Mouse (Mus musculus) v-Abl transformed pro-B cells (cell line): Measurements from ENCODE around the gene Dhx58.

Source experiments
- in situ Hi-C, 2 experiments: fragments of 400-800 bp; cut with MboI; formaldehyde crosslinking; loops; one replicate each; pipeline ENCODE4 v1.15.1; 2025; ENCODE audit not compliant: unreplicated experiment in 2 of 2

Gene Dhx58

DNA sequence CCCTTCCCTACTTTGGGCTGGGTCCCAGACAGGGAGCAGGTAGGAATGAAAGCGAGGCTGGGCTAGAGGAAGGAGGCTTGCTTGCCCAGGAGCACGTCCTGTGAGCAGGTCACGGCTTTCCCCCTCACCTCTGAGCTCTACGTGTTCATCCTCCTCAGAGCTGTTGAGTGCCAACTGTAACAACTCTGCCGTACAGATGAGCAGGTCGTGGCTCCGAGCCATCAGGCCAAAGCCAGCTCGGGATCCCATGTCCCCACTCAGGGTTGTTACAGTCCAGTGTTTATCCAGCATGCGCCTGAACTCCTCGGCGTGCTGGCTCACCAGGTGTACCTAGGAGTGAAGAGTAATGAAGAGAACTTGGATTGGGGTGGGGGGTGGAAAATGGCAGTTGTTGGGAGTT is 705 bp downstream of the Dhx58 start:
- in situ Hi-C loops: no loop called here

DNA sequence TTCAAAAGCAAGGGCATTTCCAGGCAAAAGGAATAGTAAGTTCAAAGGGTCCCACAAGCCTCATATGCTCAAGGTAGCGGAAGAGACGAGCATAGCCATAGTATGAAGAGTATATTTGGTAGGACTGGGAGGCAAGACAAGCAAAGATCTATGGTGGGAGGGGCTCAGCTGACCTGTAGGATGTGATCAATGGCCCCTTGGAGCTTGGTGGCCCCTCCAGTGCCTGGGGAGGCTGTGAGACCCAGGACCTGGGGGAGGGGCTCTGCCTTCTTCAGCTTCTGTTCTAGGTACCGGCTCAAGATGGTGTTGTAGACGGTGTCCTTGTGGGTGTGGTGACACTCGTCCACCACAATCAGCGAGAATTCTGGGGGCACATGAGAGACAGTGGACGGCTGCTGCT is 1.2 kb downstream of the Dhx58 start:
- in situ Hi-C loops: no loop called here

DNA sequence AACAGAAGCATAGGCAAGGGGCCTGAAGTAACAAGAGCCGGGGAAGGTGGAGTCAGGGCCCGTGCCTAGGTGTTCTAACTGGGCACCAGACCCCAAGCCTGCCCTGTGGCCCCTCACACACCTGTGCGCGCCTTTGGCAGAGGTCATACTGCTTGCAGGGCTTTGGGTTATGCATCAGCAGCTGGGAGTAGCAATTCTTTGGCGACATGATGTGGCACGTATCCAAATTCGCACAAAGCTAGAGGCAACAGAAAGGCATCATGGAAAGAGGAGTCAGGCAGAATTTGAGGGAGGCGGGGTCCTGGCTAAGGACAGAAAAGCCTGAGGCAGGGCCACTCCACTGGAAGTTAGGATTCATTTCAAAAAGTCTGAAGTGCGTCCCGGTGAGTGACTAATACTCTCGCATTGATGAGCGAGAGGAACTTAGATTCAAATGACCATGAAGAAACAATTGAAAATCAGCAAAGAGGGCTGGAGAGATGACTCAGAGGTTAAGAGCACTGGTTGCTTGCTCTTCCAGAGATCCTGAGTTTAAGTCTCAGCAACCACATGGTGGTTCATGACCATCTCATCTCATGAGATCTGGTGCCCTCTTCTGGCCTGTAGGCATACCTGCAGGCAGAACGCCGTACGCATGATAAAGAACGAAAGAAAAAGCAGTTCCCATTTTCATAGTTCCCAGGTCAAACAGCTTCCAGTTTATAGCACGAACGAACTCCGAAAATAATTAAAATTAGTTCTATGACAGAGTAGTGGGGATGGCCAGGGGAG is 1.8 kb downstream of the Dhx58 start:
- in situ Hi-C loops: no loop called here

GRCm38 (mm10) chr11:100701301-100701700 is 2.8 kb downstream of the Dhx58 start:
- in situ Hi-C loops: no loop called here

DNA sequence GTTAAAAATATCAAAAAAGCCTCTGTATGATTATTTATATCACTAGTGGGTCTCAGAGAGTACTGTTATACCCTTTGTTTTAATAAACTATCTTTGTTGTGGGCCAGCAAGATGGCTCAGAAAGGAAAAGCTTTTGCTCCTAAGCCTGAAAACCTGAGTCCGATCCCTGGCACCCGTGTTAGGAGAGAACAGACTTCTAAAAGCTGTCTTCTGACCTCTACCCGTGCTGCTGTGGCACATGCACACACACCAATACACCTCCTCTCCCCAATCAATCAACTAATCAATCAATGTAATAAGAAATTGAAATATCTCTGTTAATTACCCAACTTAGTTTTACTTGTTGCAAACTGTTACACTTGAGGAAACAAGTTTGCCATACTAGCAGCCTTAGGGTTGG is 3.4 kb downstream of the Dhx58 start:
- in situ Hi-C loops: no loop called here

DNA sequence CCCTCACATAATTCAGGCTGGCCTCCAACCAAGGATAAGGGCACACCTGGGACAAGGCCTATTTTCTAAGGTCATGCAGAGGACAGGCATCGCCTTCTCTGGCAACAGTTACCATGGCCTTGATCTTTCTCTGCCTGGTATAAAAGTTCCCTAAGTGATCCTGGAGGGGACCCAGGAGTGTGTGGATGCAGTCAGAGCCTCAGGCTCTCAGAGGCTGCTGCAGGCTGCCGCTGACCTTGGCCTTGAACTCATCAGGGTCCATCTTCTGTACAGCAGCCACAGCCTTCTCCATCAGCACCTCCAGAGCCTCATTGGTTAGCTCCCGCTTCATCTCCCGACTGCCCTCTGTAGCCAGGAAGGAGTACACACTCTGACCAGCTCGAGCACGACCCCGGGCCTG is 6.2 kb downstream of the Dhx58 start:
- in situ Hi-C loops: loop anchor here (5.0 kb wide), 5 partner anchors 76 to 276 kb away; partner anchors contain the start of gene Dnajc7 (in 1 of the 2)

DNA sequence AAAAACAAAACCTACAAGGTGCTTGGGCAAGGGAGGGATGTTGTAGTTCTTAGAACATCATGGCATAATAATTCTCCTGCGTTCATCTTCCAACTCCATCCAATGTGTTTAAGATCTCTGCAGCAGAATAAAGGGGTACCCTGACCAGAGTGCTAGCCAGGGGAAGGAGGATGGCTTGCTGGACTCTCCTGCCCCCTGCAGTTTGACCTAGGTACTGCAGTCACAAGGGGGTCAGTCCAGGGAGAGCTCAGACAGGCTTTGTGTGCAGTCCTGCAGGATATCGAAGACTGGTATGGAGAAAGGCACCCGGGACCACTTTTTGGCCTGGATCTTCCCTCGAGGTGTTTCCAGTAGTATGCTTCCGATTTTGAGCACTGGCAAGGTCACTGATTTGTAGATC is 9.1 kb downstream of the Dhx58 start:
- in situ Hi-C loops: loop anchor here (5.0 kb wide), 5 partner anchors 73 to 273 kb away; partner anchors contain the start of gene Dnajc7 (in 1 of the 2)

DNA sequence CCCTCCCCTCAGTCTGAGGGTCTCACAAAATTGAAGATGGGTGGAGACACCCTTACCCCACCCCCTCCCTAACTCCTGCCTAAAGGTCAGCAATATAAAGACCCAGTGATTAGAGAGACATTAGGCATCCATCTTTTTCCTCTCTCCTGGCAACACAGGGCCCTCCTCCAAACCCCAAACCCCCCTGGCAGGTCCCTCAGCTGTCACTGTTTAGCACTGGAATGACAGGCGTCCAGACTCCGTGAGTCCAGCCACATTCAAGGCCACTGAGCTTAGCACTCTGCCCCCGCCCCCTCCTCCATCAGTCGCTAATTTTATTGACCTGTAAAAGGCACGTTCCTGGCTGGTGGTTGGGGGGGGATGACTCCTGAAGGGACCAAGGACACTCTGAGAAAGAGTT is 10.9 kb downstream of the Dhx58 start:
- in situ Hi-C loops: no loop called here

- in situ Hi-C loops: no loop called here
These were observed 11.9 kb downstream of the Dhx58 start, which contains the start of gene Zfp385c for GRCm38 (mm10) chr11:100692164-100692616. TSS of gene Zfp385c (minus strand) at chr11:100692455.

DNA sequence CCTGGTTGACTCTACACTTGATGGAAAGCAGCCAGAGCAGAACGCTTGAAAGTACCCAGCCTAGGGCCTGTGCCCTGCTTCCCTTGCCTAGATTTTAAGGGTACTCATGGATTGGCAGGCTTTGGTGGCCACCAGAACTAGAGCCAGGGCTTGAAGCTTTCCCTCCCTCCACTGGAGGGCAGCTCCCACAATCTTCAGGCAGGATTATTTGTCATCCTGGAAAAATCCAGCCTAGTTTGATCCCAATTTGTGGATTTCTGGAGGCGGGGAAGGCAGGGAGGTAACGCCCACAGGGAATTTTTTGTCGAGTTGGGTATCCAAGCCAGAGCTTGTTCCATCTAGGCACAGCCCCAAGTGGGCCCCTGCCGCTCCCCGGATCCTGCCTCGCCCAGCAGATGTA is 13.7 kb downstream of the Dhx58 start:
- in situ Hi-C loops: no loop called here

GRCm38 (mm10) chr11:100688443-100688842 is 15.6 kb downstream of the Dhx58 start:
- in situ Hi-C loops: loop anchor here in 1 of 2 experiments (5.0 kb wide), 1 partner anchor 46 kb away; no protein-coding TSS in a partner anchor

GRCm38 (mm10) chr11:100687265-100687664 is 16.8 kb downstream of the Dhx58 start:
- in situ Hi-C loops: loop anchor here in 1 of 2 experiments (5.0 kb wide), 1 partner anchor 45 kb away; no protein-coding TSS in a partner anchor

GRCm38 (mm10) chr11:100685371-100685770 is 18.7 kb downstream of the Dhx58 start:
- in situ Hi-C loops: loop anchor here in 1 of 2 experiments (5.0 kb wide), 1 partner anchor 43 kb away; no protein-coding TSS in a partner anchor

- in situ Hi-C loops: no loop called here
These were observed 20.0 kb downstream of the Dhx58 start for GRCm38 (mm10) chr11:100684084-100684483.

DNA sequence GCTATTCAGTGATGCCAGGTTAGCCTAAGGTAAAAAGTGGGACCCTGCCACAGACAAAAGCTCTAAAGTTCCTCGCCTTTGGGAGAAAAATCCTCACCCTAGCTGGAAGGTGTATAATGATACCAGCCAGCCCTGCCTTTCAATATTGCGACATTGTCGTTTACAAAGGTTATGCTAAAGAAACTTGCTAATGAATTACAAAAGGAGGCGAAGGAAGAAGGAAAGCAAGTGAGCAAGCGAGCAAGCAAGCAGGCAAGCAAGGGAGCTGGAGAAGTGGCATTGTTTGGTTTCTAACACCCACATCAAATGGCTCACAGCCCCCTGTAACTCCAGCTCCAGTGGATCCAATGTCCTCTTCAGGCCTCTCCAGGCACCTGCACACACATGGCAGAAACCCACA is 21.5 kb downstream of the Dhx58 start:
- in situ Hi-C loops: no loop called here

DNA sequence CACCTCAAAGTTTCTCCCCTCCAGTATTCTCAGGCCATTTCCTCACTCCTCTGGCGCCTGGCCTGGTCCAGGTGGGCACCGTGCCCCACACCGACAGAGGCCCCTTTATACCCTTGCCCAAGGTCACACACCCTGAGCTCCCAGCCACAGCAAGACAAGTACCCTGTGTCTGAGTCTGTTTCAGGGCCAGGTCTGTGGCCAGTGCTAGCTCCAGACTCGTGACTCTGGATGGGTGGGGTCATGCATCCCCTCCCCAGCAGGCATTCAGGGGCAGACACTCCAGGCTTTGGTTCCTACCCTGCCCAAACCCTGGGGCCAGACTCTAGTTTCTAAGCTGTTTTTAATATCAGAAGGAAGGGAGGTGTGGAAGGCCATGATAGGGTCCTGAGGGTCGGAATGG is 22.2 kb downstream of the Dhx58 start:
- in situ Hi-C loops: no loop called here

DNA sequence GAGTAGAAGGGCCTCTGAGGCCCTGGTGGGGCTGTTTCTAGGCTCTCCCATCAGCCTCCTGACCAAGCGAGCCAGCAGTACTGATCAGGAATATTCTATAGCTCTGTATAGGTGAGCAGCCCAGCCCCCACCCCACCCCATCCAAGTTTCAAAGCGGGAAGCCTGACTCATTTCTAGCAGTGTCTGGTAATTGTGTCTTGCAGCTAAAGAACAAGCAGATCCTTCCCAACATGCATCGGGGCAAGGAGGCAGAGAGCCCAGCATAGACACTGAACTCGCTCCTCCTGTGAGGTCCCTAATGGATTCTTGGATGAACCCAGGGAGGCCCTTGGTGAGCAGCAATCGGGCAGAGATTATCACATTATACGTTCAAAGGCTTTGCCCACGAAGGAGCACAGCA is 26.3 kb downstream of the Dhx58 start:
- in situ Hi-C loops: loop anchor here in 1 of 2 experiments (10.0 kb wide), 1 partner anchor 263 kb away; the partner anchor contains the start of genes Fkbp10 and P3h4

DNA sequence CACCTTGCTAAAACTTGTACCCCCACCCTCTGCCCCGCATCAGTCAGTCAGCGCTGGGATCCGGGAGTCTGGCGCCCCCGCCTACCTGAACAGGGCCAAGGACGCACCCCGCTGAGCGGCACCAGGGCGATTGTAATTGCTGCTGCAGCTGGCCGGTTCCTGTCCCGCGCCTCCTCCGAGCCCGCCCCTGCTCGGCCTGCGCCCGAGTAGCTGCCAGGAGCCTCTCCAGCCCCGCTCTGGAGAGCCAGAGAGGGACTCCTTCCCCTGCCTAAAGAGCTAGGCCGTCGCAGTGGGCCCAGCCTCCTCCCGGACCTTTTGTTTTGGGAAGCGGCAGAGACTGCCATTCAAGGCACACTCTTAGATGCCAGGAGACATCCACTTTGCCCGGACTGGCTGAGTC is 30.9 kb downstream of the Dhx58 start:
- in situ Hi-C loops: loop anchor here in 1 of 2 experiments (10.0 kb wide), 1 partner anchor 258 kb away; the partner anchor contains the start of genes Fkbp10 and P3h4

DNA sequence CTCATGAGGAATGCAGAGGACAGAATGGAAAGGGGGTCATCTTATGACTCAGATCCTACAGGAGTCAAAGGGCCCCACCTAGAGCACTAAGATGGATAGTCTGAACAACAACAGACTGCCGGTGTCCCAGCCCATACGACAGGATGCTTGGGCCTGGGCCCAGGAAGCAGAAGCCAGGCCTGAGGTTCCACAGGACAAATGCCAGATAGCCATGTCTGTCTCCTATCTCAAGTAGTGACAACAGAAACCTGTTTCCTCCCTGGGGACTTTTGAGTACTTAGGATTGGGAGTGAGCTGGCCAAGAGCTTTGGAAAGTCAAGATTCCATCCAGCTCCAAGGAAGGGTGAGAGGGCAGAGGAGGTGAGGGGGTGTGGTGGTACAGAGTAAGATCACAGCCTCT is 32.1 kb downstream of the Dhx58 start:
- in situ Hi-C loops: loop anchor here in 1 of 2 experiments (10.0 kb wide), 1 partner anchor 257 kb away; the partner anchor contains the start of genes Fkbp10 and P3h4

- in situ Hi-C loops: loop anchor here in 1 of 2 experiments (10.0 kb wide), 1 partner anchor 256 kb away; the partner anchor contains the start of genes Fkbp10 and P3h4
These were observed 33.0 kb downstream of the Dhx58 start for GRCm38 (mm10) chr11:100671049-100671448.

- in situ Hi-C loops: no loop called here
These were observed 44.3 kb downstream of the Dhx58 start for GRCm38 (mm10) chr11:100659806-100660205.

DNA sequence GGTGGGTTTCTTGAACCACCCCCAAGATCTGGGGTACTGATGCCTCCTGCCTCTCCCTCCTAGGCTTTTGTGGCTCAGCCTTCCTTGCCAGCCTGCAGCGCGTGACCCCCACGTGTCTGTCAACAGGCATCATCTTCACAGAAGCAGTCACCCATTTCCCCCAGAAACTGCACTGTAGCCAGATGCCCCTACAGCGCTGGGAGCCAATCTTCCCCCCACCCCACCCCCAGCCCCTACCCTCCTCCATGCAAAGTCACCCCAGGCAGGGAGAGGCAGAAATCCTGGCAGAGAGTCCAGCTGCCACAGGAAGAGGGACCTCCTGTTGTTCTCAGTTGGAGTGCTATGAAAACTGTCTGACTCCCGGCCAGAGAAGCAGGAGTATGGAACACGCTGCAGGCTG is 47.6 kb downstream of the Dhx58 start:
- in situ Hi-C loops: no loop called here
